20 mouse cellular contexts compared by ENCODE assay signal in genomic region chr7:117386376-117386775, GRCm38 (mm10). TPM values are rescaled to one million over a fixed set of nuclear protein-coding genes. Genes with fewer than 3 reads are reported as not detected.
"Had no signal": no experiment of that assay in that cellular context is flagged by ENCODE, and none has a peak within 500 bp of the region (broad histone marks: within the 10 kb centered on the region; RNA-seq: fewer than 3 reads in every experiment).

No protein-coding gene starts in this region.

- H3K9ac ChIP-seq: liver, embryonic 15.5 days; lung, embryonic 15.5 days; midbrain, embryonic 13.5 days; neural tube, embryonic 13.5 days; stomach, embryonic 15.5 days had no signal

- H3K27me3 ChIP-seq: stomach, embryonic 15.5 days had no signal

- H3K27ac ChIP-seq: left cerebral cortex, adult 2 months; liver, embryonic 15.5 days; lung, embryonic 15.5 days; midbrain, embryonic 10.5 days; midbrain, embryonic 13.5 days; neural tube, embryonic 13.5 days; stomach, embryonic 15.5 days had no signal

- H3K4me2 ChIP-seq: liver, embryonic 11.5 days; liver, embryonic 15.5 days; lung, embryonic 15.5 days; midbrain, embryonic 13.5 days; neural tube, embryonic 13.5 days; stomach, embryonic 15.5 days had no signal

- H3K4me3 ChIP-seq: liver, embryonic 15.5 days; lung, embryonic 15.5 days; megakaryocyte, embryonic 14.5 days; midbrain, embryonic 10.5 days; midbrain, embryonic 13.5 days; myocyte; neural tube, embryonic 13.5 days; stomach, embryonic 15.5 days had no signal

- H3K36me3 ChIP-seq: liver, embryonic 15.5 days; lung, embryonic 15.5 days; midbrain, embryonic 13.5 days; neural tube, embryonic 13.5 days; stomach, embryonic 15.5 days had no signal

- DNase-seq: layer of hippocampus, postnatal 36 days; lung, adult 18-20 months; lung, postnatal 10 days; lung, postnatal 36 days; retina, postnatal 1 day; right cerebral cortex, postnatal 25 days; spleen, adult 18-20 months; thymus, postnatal 25 days had no signal

- H3K9me3 ChIP-seq: liver, embryonic 15.5 days; lung, embryonic 15.5 days; megakaryocyte, embryonic 14.5 days; midbrain, embryonic 10.5 days; midbrain, embryonic 13.5 days; neural tube, embryonic 13.5 days; stomach, embryonic 15.5 days had no signal

- ATAC-seq: intestine, postnatal 0 days; midbrain, embryonic 13.5 days; midbrain, embryonic 16.5 days had no signal

RNA-seq across cellular contexts. Expression of gene Xylt1, which starts 5.6 kb away (rescaled TPM):
- polyA plus RNA-seq: myocyte had no signal
